Mouse (Mus musculus) megakaryocyte, embryonic 14.5 days (primary cell): ENCODE measurements at regions not wholly inside any gene's neighbourhood (a gene's known extent, or its start where the extent isn't known, plus 50 kb on each side); places are given as distances from the start of the nearest gene placed in this dataset.

Experiments used
- FLI1 ChIP-seq: IDR thresholded peaks from 2 replicates; pipeline ENCODE4 v1.6.1; 2012; ENCODE audit warnings: low read length, inconsistent platforms, mixed read lengths
- GATA1 ChIP-seq: IDR thresholded peaks from 3 replicates; pipeline ENCODE4 v1.6.1; 2012; ENCODE audit warnings: mixed read lengths, low read length, inconsistent platforms, borderline replicate concordance

GRCm38 (mm10) chr15:68714337-68714736, 2213.6 kb upstream of the Lrrc6 start:
- TF ChIP-seq GATA1 (no peak), FLI1 (no peak)
